Mouse (Mus musculus): ENCODE measurements around the gene Pkib. TPM values are rescaled to one million over a fixed set of nuclear protein-coding genes. Genes with fewer than 3 reads are reported as not detected.

The Pkib gene
- total and polyA plus RNA-seq, 3 experiments: not detected

DNA sequence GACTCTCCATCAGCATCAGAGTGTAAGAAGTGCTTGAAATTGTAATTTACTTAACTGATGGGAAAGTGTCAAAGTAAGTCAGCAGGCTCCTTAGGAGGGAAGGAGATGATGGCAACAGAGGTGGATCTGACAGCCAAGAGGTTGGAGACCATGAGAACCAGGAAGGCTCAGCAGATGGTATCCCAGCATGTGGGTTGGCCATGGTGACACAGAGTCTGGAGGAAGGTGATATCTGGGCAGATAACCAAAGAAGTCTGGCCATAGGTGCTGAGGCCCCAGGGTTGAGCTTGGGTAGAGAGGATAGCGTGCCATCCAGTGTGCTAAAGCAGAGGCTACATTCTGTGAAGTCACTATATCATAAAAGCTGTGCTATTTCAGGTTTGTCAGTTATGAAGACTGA, 32.0 kb downstream of the Pkib start:
- Histone ChIP-seq H3K9ac (ENCODE audit: control insufficient read depth, low read depth, low read length, poor library complexity, severe bottlenecking) (no peak overlapping the region), H3K27ac (ENCODE audit: control insufficient read depth, low read depth, low read length) (no peak overlapping the region), H3K36me3 (ENCODE audit: control insufficient read depth in 1 of 2, insufficient read depth in 2 of 2, low read length in 2 of 2) (no peaks in the 10 kb centered on the region), H3K27me3 (ENCODE audit: control insufficient read depth in 1 of 2, insufficient read depth in 2 of 2, low read length in 2 of 2) (no peaks in the 10 kb centered on the region; a peak in 1 of 4 replicates), H3K79me2 (ENCODE audit: control insufficient read depth, insufficient read depth, low read length, poor library complexity) (no peaks in the 10 kb centered on the region), H3K9me3 (replicated peaks; ENCODE audit: insufficient read depth, low read length) (no peaks in the 10 kb centered on the region), H3K4me1 (ENCODE audit: control insufficient read depth in 1 of 2, insufficient read depth in 2 of 2, low read length in 2 of 2) (no peaks in the 10 kb centered on the region), H3K4me3 (ENCODE audit: control insufficient read depth in 1 of 2, insufficient read depth in 1 of 2, low read depth in 2 of 2, low read length in 2 of 2) (no peak overlapping the region)
- DNase-seq (ENCODE audit: low read depth, low spot score): no peak
- TF ChIP-seq MAX (IDR thresholded peaks at IDR 0.05; ENCODE audit: low read length) (no peak), GATA1 (IDR thresholded peaks at IDR 0.05; ENCODE audit: low read depth, low read length) (no peak), POLR2A (IDR thresholded peaks at IDR 0.05; ENCODE audit: control insufficient read depth in 1 of 2, insufficient read depth in 1 of 2, low read depth in 1 of 2, low read length in 2 of 2, poor library complexity in 1 of 2) (no peak), E2F4 (IDR thresholded peaks at IDR 0.05; ENCODE audit: borderline replicate concordance, low read depth, low read length) (no peak), ZKSCAN1 (IDR thresholded peaks at IDR 0.05; ENCODE audit: low read depth, low read length) (no peak), HCFC1 (IDR thresholded peaks at IDR 0.05; ENCODE audit: low read depth, low read length) (no peak), USF1 (IDR thresholded peaks at IDR 0.05; ENCODE audit: low read depth, low read length) (no peak), TBP (IDR thresholded peaks at IDR 0.05; ENCODE audit: low read depth, low read length) (no peak), ZMIZ1 (IDR thresholded peaks at IDR 0.05; ENCODE audit: low read depth, low read length) (no peak), NELFE (IDR thresholded peaks at IDR 0.05; ENCODE audit: low read depth, low read length) (no peak), MYB (IDR thresholded peaks at IDR 0.05; ENCODE audit: low read depth, low read length) (no peak), ZNF384 (IDR thresholded peaks at IDR 0.05; ENCODE audit: low read depth, low read length) (no peak), JUND (IDR thresholded peaks at IDR 0.05; ENCODE audit: low read depth, low read length) (no peak), CTCF (IDR thresholded peaks at IDR 0.05 in 2 of 3, conservative IDR thresholded peaks at IDR 0.05 in 1 of 3; ENCODE audit: control insufficient read depth in 1 of 3, insufficient read depth in 1 of 3, low read depth in 2 of 3, low read length in 3 of 3, poor library complexity in 1 of 3, severe bottlenecking in 1 of 3) (no peak), CHD1 (IDR thresholded peaks at IDR 0.05; ENCODE audit: low read depth, low read length) (no peak)

GRCm38 (mm10) chr10:57664253-57664652, 32.5 kb downstream of the Pkib start:
- no peak overlapping the region for H3K9ac ChIP-seq (ENCODE audit: control insufficient read depth, low read depth, low read length, poor library complexity, severe bottlenecking)
- H3K9me3 ChIP-seq (replicated peaks; ENCODE audit: insufficient read depth, low read length): no peaks in the 10 kb centered on the region
- H3K36me3 ChIP-seq (ENCODE audit: control insufficient read depth in 1 of 2, insufficient read depth in 2 of 2, low read length in 2 of 2): no peaks in the 10 kb centered on the region
- TF ChIP-seq POLR2A (IDR thresholded peaks at IDR 0.05; ENCODE audit: control insufficient read depth in 1 of 2, insufficient read depth in 1 of 2, low read depth in 1 of 2, low read length in 2 of 2, poor library complexity in 1 of 2) (no peak), USF2 (IDR thresholded peaks at IDR 0.05; ENCODE audit: borderline replicate concordance in 1 of 2, insufficient read depth in 1 of 2, low read depth in 1 of 2, low read length in 2 of 2) (no peak), MYC (IDR thresholded peaks at IDR 0.05; ENCODE audit: low read depth, low read length) (no peak), MAZ (IDR thresholded peaks at IDR 0.05; ENCODE audit: low read depth, low read length) (no peak), MYB (IDR thresholded peaks at IDR 0.05; ENCODE audit: low read depth, low read length) (no peak), NELFE (IDR thresholded peaks at IDR 0.05; ENCODE audit: low read depth, low read length) (no peak)
- H3K79me2 ChIP-seq (ENCODE audit: control insufficient read depth, insufficient read depth, low read length, poor library complexity): no peaks in the 10 kb centered on the region
- H3K4me3 ChIP-seq (ENCODE audit: control insufficient read depth in 1 of 2, insufficient read depth in 1 of 2, low read depth in 2 of 2, low read length in 2 of 2): no peak overlapping the region
- H3K4me1 ChIP-seq (ENCODE audit: control insufficient read depth in 1 of 2, insufficient read depth in 2 of 2, low read length in 2 of 2): no peaks in the 10 kb centered on the region
- no peaks in the 10 kb centered on the region; a peak in 1 of 4 replicates for H3K27me3 ChIP-seq (ENCODE audit: control insufficient read depth in 1 of 2, insufficient read depth in 2 of 2, low read length in 2 of 2)
- DNase-seq (ENCODE audit: low read depth, low spot score): no peak
- no peak overlapping the region for H3K27ac ChIP-seq (ENCODE audit: control insufficient read depth, low read depth, low read length)

Measured in MEL (cell line).